Mouse (Mus musculus) kidney, embryonic 16.5 days (tissue): ENCODE results near the gene Olfr141. TPM values are rescaled to one million over a fixed set of nuclear protein-coding genes. Genes with fewer than 3 reads are reported as not detected.

ENCODE experiments used
- ATAC-seq: fragments of 200-750 bp; cut with Nextera tagmentation; 2 replicates; pipeline ENCODE4 v1.8.0; 2017; ENCODE audit warnings: moderate TSS enrichment; ENCODE audit not compliant: low FRiP score, low TSS enrichment
- H3K27ac ChIP-seq: fragments of 300-500 bp; sonication (generic); 2 replicates; pipeline ENCODE4 v1.5.1; 2014; ENCODE audit warnings: low read length
- H3K27me3 ChIP-seq: fragments of 300-500 bp; sonication (generic); 2 replicates; pipeline ENCODE4 v1.6.1; 2014; ENCODE audit warnings: low read length, control low read depth, mixed read lengths; ENCODE audit not compliant: insufficient read depth
- H3K36me3 ChIP-seq: fragments of 300-500 bp; sonication (generic); 2 replicates; pipeline ENCODE4 v1.6.1; 2014; ENCODE audit warnings: low read length, control low read depth, mixed read lengths; ENCODE audit not compliant: insufficient read depth
- H3K4me1 ChIP-seq: fragments of 300-500 bp; sonication (generic); 2 replicates; pipeline ENCODE4 v1.6.1; 2014; ENCODE audit warnings: low read length, control low read depth, mixed read lengths; ENCODE audit not compliant: insufficient read depth
- H3K4me2 ChIP-seq: fragments of 300-500 bp; sonication (generic); replicated peaks from 2 replicates; pipeline ENCODE4 v1.6.1; 2014; ENCODE audit warnings: low read depth, low read length
- H3K4me3 ChIP-seq: fragments of 300-500 bp; sonication (generic); 2 replicates; pipeline ENCODE4 v1.5.1; 2014; ENCODE audit warnings: mild to moderate bottlenecking, low read length
- H3K9ac ChIP-seq: fragments of 300-500 bp; sonication (generic); replicated peaks from 2 replicates; pipeline ENCODE4 v1.6.1; 2014; ENCODE audit warnings: low read length
- H3K9me3 ChIP-seq: fragments of 300-500 bp; sonication (generic); 2 replicates; pipeline ENCODE4 v1.6.1; 2016; ENCODE audit warnings: low read length, control low read depth
- WGBS: fragments of 180-500 bp; shearing (Covaris S2); extraction: QIAGEN DNeasy Blood & Tissue Kit; methylation state at CpG from one replicate; pipeline ENCODE4 v1.1.7; 2014; 5-methylcytosine and 5-hydroxymethylcytosine counted together
- polyA plus RNA-seq: library from polyadenylated mRNA; unstranded; fragments of >200 nt; fragmentation: Nextera tagmentation; extraction: Ambion mirVana; gene quantifications from 2 replicates; pipeline ENCODE4 v1.2.1, GENCODE M21; 2015

Gene Olfr141
- polyA plus RNA-seq = not detected in 2 replicates

DNA sequence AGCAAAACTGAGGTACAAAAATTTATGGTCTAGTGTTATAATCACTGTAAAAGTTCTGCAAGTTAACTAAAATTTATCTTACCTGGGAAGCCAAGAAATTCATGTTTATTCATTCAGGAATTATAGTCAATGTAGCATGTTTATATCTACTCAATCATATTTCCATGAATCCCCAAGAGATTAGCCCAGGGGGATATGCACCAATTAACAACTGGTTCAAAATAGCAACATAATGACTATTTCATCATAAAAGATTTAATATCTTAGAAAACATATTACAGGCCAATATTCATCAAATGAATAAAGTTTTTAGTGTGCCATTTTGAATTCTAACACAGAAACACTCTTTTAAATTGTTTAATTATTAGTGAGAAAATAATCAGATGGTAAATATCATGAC, at the start of gene Olfr141:
Olfr141 (minus strand) TSS at position 101 of the 400 bp plus-strand sequence.
- Histone ChIP-seq H3K36me3 (no peaks in the 10 kb centered on the region), H3K4me1 (no peaks in the 10 kb centered on the region)
- no peak for ATAC-seq

DNA sequence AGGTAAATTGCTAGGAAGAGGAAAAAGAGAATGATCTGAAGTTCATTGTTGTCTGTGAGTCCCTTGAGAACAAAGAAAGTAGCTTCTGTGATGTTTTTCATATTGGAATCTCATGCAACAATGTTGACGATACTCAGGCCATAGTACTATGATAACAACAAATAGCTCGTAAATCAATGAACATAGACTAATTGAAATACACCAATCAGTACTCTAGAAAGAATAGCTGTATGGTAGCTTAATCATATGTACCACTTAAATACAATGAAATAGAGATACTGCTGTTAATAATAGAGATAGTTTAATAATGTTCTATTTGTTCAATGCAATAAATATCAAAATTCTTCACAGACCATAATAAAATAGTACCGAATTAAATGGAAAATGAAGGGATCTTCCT, 41.8 kb upstream of the Olfr141 start, which contains the start of gene Olfr1095:
Olfr1095 (minus strand) TSS at position 101 of the 400 bp plus-strand sequence.
- no peak within 1 kb of the TSS for H3K9ac ChIP-seq
- H3K9me3 ChIP-seq = no peaks in the 10 kb centered on the region
- no peaks in the 10 kb centered on the region for H3K27me3 ChIP-seq
- H3K4me3 ChIP-seq = no peak within 1 kb of the TSS
- H3K4me1 ChIP-seq = no peaks in the 10 kb centered on the region
- no peak within 1 kb of the TSS for H3K4me2 ChIP-seq
- WGBS = 90% methylated on average over 3 of the region's 3 CpGs
- no peak for ATAC-seq
- H3K36me3 ChIP-seq = no peaks in the 10 kb centered on the region
- no peak within 1 kb of the TSS for H3K27ac ChIP-seq

More for the DNA sequence above, at the start of gene Olfr141:
- Histone ChIP-seq H3K4me3 (no peak within 1 kb of the TSS), H3K27ac (no peak within 1 kb of the TSS), H3K27me3 (no peaks in the 10 kb centered on the region), H3K9me3 (no peaks in the 10 kb centered on the region), H3K9ac (no peak within 1 kb of the TSS), H3K4me2 (no peak within 1 kb of the TSS)

DNA sequence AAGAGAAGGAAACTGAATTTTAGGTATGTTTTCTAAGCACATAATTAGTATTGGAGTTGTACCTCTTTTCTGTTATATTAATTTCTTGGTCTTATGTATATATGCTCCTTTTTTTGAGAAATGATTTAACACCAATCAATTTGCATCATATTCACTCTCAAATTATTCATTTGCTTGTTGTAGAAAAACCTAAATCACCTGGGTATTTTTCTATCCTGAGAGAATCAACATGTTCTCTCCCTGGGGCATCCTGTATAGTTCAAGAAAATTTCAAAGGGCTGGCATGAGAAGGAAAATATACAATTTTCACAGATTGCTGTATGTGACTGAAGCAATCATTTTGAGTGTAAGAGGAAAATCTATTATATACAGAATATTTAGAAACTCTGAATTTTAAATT, 14.5 kb upstream of the Olfr141 start, which contains the start of gene Olfr1094:
Olfr1094 (plus strand) TSS at position 301 of the 400 bp plus-strand sequence.
- Histone ChIP-seq H3K4me3 (no peak within 1 kb of the TSS), H3K9me3 (no peaks in the 10 kb centered on the region), H3K9ac (no peak within 1 kb of the TSS), H3K36me3 (no peaks in the 10 kb centered on the region), H3K27me3 (no peaks in the 10 kb centered on the region), H3K27ac (no peak within 1 kb of the TSS), H3K4me1 (no peaks in the 10 kb centered on the region), H3K4me2 (no peak within 1 kb of the TSS)
- ATAC-seq = no peak

DNA sequence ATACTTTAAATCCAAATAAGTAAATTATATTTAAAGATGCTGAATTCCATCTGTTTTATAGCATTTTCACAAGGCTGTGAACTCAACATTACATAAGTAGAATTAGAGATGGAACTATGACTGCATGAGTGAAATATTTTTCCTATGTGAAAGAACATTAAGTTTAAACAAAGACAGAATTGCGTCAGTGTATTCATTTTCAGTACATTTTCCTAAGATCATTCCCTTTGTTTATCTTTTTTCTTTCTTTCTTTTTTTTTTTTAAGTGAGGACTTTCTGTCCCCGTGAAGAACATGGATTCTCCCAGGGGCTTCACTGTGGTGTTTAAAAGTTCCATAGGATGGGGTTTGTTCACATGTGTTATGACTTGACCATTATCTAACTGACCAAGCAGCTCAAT, 27.6 kb downstream of the Olfr141 start, which contains the start of gene Olfr1093:
Olfr1093 (plus strand) TSS at position 301 of the 400 bp plus-strand sequence.
- H3K27ac ChIP-seq = no peak within 1 kb of the TSS
- 79% methylated on average over 2 of the region's 2 CpGs for WGBS
- no peaks in the 10 kb centered on the region for H3K27me3 ChIP-seq
- no peaks in the 10 kb centered on the region for H3K4me1 ChIP-seq
- H3K4me2 ChIP-seq = no peak within 1 kb of the TSS
- no peaks in the 10 kb centered on the region for H3K36me3 ChIP-seq
- H3K9ac ChIP-seq = no peak within 1 kb of the TSS
- no peak within 1 kb of the TSS for H3K4me3 ChIP-seq
- ATAC-seq = no peak
- H3K9me3 ChIP-seq = no peaks in the 10 kb centered on the region

DNA sequence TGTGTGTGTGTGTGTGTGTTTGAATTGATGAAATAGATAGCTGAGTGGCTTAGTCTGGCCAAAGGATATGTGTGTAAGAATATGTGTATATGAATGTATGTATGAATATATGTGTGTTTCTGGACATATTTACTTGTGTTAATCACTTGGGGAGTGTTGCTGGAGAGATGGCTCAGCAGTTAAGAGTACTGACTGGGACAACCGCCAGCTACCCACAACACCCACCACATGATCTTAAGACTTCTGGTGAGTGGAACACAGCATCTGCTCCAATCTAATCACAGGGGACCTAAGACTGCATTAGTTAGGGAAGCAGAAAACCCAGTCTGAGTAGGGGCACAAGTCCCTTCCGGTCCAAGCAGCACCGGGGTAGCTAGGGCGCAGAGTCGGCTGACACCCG, 48.8 kb downstream of the Olfr141 start:
- ATAC-seq = no peak
- Histone ChIP-seq H3K4me3 (no peak overlapping the region), H3K4me1 (no peaks in the 10 kb centered on the region), H3K9me3 (no peaks in the 10 kb centered on the region), H3K4me2 (no peak overlapping the region), H3K27me3 (no peaks in the 10 kb centered on the region), H3K9ac (no peak overlapping the region), H3K36me3 (no peaks in the 10 kb centered on the region), H3K27ac (no peak overlapping the region)
- 94% methylated on average over 6 of the region's 6 CpGs for WGBS

DNA sequence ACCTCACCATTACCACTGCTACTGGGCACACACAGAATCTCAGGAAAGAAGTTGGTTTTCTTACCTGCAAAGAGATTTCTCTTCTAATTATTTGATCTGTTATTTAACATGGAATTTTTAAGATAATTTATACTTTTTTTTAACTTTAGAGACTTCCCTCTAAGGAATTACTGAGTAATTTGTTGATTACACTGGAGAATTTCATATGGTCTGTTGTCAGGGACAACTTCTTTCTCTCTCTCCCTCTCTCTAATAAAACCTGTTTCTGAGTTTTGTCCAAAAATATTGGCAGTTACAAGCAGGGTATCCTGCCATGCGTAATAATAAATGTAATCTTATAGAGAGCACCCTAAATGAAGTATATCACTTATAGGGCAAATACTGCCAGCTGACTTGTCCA, 50.9 kb downstream of the Olfr141 start, which contains the start of gene Olfr1090:
Olfr1090 (minus strand) TSS at position 101 of the 400 bp plus-strand sequence.
- no peak within 1 kb of the TSS for H3K27ac ChIP-seq
- H3K4me1 ChIP-seq = no peaks in the 10 kb centered on the region
- ATAC-seq = no peak
- WGBS = 91% methylated on average over 1 of the region's 1 CpGs
- no peaks in the 10 kb centered on the region for H3K27me3 ChIP-seq
- no peak within 1 kb of the TSS for H3K9ac ChIP-seq
- H3K9me3 ChIP-seq = no peaks in the 10 kb centered on the region
- no peak within 1 kb of the TSS for H3K4me3 ChIP-seq
- no peak within 1 kb of the TSS for H3K4me2 ChIP-seq
- no peaks in the 10 kb centered on the region for H3K36me3 ChIP-seq

Other genes with a start within 250 kb of the Olfr141 start
- gene Olfr1082, start 211.1 kb downstream of the Olfr141 start, polyA plus RNA-seq = not detected in 2 replicates
- not detected in 2 replicates for gene Olfr1084, start 170.3 kb downstream of the Olfr141 start, polyA plus RNA-seq
- gene Olfr1085, start 148.0 kb downstream of the Olfr141 start, polyA plus RNA-seq = not detected in 2 replicates
- gene Olfr1086, start 129.9 kb downstream of the Olfr141 start, polyA plus RNA-seq = not detected in 2 replicates
- not detected in 2 replicates for gene Olfr1087, start 111.6 kb downstream of the Olfr141 start, polyA plus RNA-seq
- not detected in 2 replicates for gene Olfr1089, start 76.3 kb downstream of the Olfr141 start, polyA plus RNA-seq
- not detected in 2 replicates for gene Olfr1090, start 51.0 kb downstream of the Olfr141 start, polyA plus RNA-seq
- not detected in 2 replicates for gene Olfr1093, start 27.5 kb downstream of the Olfr141 start, polyA plus RNA-seq
- not detected in 2 replicates for gene Olfr1094, start 14.6 kb upstream of the Olfr141 start, polyA plus RNA-seq
- gene Olfr1095, start 41.7 kb upstream of the Olfr141 start, polyA plus RNA-seq = not detected in 2 replicates
- not detected in 2 replicates for gene Gm13723, start 64.8 kb upstream of the Olfr141 start, polyA plus RNA-seq
- not detected in 2 replicates for gene Olfr1097, start 82.2 kb upstream of the Olfr141 start, polyA plus RNA-seq
- not detected in 2 replicates for gene Olfr1098, start 114.5 kb upstream of the Olfr141 start, polyA plus RNA-seq
- gene Olfr1099, start 150.7 kb upstream of the Olfr141 start, polyA plus RNA-seq = not detected in 2 replicates
- gene Olfr1100, start 169.9 kb upstream of the Olfr141 start, polyA plus RNA-seq = not detected in 2 replicates
- gene Olfr1101, start 181.2 kb upstream of the Olfr141 start, polyA plus RNA-seq = not detected in 2 replicates
- not detected in 2 replicates for gene Olfr1102, start 188.4 kb upstream of the Olfr141 start, polyA plus RNA-seq
- gene Olfr1104, start 217.1 kb upstream of the Olfr141 start, polyA plus RNA-seq = not detected in 2 replicates
- not detected in 2 replicates for gene Olfr1105, start 226.5 kb upstream of the Olfr141 start, polyA plus RNA-seq
- not detected in 2 replicates for gene Olfr1106, start 242.3 kb upstream of the Olfr141 start, polyA plus RNA-seq